Mouse (Mus musculus) small intestine, adult 2 months (tissue): ENCODE data around the gene Slc5a5.

Experiments
- CTCF ChIP-seq: fragments of 200-500 bp; IDR thresholded peaks from 2 replicates; pipeline ENCODE4 v1.5.1; 2012; ENCODE audit warnings: low read depth, mild to moderate bottlenecking, control low read depth, inconsistent platforms, low read length, moderate library complexity, mixed read lengths; ENCODE audit not compliant: insufficient replicate concordance, insufficient read length; ENCODE audit errors: extremely low read depth
- POLR2A ChIP-seq: fragments of 200-500 bp; IDR thresholded peaks from 2 replicates; pipeline ENCODE4 v1.6.1; 2012; ENCODE audit warnings: low read depth, mild to moderate bottlenecking, control low read depth, inconsistent platforms, low read length, moderate library complexity

GRCm38 (mm10) chr8:70862824-70863641 is 29.5 kb downstream of the Slc5a5 start, which contains the start of gene Kcnn1:
- TF ChIP-seq CTCF, result no peak
- TF ChIP-seq POLR2A, result no peak
